Mouse (Mus musculus): ENCODE results near the gene Tbl3. TPM values are rescaled to one million over a fixed set of nuclear protein-coding genes. Genes with fewer than 3 reads are reported as not detected.
"Not testable (repeated sequence)": the region's sequence is repeated elsewhere in the genome, so short reads cannot be mapped to it uniquely, and the experiment has no call there.

Gene Tbl3
- polyA plus RNA-seq, 1 experiment: 53.0 TPM

DNA sequence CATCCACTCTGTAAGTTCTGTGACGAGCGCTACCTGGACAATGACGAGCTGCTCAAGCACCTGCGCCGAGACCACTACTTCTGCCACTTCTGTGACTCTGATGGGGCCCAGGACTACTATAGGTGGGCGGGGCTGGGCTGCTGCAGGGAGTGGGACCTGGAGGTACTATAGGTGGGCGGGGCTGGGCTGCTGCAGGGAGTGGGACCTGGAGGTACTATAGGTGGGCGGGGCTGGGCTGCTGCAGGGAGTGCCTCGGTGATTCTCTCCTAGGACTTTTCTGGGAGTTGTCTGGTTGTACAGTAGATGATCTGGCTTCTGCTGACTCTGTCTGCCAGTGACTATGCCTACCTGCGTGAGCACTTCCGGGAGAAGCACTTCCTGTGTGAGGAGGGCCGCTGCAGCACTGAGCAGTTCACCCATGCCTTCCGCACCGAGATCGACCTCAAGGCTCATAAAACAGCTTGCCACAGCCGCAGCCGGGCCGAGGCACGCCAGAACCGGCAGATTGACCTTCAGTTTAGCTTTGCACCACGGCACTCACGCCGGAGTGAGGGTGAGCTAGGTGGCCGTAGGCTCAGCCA is 29.9 kb downstream of the Tbl3 start:
- Histone ChIP-seq H3K4me3 (ENCODE audit: insufficient read depth, low read length) (no peak overlapping the region), H3K27ac (ENCODE audit: insufficient read depth, low read length) (no peak overlapping the region), H3K4me1 (ENCODE audit: control insufficient read depth, insufficient read depth, low read length) (peaks cover 3% of the 10 kb centered on the region; the same call in 1 of the 2 replicates)
- TF ChIP-seq CTCF (IDR thresholded peaks at IDR 0.05; ENCODE audit: extremely low read depth, insufficient read depth, low read length) (no peak), POLR2A (IDR thresholded peaks at IDR 0.05; ENCODE audit: extremely low read depth, insufficient read depth, low read length) (no peak)

DNA sequence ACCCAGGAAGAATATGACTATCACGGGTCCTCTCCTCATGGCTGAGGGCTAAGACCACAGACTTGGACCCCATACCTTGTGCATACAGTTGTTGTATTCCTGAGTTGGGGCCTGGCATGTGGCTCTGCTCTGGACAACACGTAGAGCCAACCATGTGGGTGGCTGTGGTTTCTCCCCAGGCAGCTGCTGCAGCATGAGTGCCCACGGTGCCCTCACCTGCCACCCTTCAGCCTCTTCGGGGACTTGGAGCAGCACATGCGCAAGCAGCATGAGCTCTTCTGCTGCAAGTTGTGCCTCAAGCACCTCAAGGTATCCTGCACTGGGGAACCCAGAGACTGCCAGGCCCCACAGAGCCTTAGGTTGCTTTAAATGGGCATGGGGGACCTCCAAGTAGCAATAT is 30.6 kb downstream of the Tbl3 start:
- no peak overlapping the region for H3K4me3 ChIP-seq (ENCODE audit: insufficient read depth, low read length)
- no peak for TF ChIP-seq CTCF (IDR thresholded peaks at IDR 0.05; ENCODE audit: extremely low read depth, insufficient read depth, low read length)
- no peak for TF ChIP-seq POLR2A (IDR thresholded peaks at IDR 0.05; ENCODE audit: extremely low read depth, insufficient read depth, low read length)
- H3K27ac ChIP-seq (ENCODE audit: insufficient read depth, low read length): no peak overlapping the region
- peaks cover 7% of the 10 kb centered on the region for H3K4me1 ChIP-seq (ENCODE audit: control insufficient read depth, insufficient read depth, low read length)

DNA sequence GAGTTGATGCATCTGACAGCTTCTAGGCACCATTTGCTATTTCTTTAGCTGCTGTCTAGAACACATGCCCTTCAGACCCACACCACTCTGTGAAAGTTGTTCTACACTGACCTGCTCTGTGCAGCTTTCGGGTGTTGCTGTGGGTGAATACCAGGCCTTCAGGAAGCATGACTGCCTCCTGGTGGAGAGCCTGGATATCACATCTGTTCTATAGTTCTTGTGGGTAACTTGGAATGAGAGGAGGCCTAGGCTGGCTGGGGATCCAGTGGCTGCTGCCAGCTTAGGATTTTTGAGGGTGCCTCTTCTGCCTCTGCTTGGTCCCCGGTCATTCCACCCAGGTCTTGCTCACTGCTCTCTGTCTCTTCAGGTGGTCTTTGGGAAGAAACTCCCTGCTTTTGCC is 31.3 kb downstream of the Tbl3 start:
- TF ChIP-seq CTCF (IDR thresholded peaks at IDR 0.05; ENCODE audit: extremely low read depth, insufficient read depth, low read length) (peak; percentile 54), POLR2A (IDR thresholded peaks at IDR 0.05; ENCODE audit: extremely low read depth, insufficient read depth, low read length) (no peak)
- H3K4me1 ChIP-seq (ENCODE audit: control insufficient read depth, insufficient read depth, low read length): peaks cover 9% of the 10 kb centered on the region
- H3K27ac ChIP-seq (ENCODE audit: insufficient read depth, low read length): no peak overlapping the region
- no peak overlapping the region for H3K4me3 ChIP-seq (ENCODE audit: insufficient read depth, low read length)

DNA sequence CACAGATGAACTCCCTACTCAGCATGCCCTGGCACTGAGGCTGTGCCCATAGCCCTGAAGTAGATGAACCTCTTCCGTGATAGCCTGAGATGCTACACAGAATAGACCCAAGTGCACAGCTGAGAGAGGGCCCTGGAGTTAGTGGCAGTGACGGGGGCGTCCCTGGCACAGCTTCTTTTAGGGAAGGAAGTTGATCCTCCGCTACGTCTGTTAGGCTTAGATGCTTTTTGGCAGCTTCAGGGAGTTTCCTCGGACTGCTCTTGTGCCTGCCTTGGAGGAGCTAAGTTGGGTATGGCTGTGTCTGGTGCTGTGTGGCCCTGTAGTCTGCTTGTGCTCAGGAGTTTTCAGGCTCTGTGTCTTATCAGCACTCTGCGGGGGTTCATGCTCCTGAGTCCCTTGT is 33.2 kb downstream of the Tbl3 start:
- Histone ChIP-seq H3K4me1 (ENCODE audit: control insufficient read depth, insufficient read depth, low read length) (peaks cover 9% of the 10 kb centered on the region), H3K4me3 (ENCODE audit: insufficient read depth, low read length) (no peak overlapping the region), H3K27ac (ENCODE audit: insufficient read depth, low read length) (no peak overlapping the region)
- no peak for TF ChIP-seq CTCF (IDR thresholded peaks at IDR 0.05; ENCODE audit: extremely low read depth, insufficient read depth, low read length)
- TF ChIP-seq POLR2A (IDR thresholded peaks at IDR 0.05; ENCODE audit: extremely low read depth, insufficient read depth, low read length): no peak

DNA sequence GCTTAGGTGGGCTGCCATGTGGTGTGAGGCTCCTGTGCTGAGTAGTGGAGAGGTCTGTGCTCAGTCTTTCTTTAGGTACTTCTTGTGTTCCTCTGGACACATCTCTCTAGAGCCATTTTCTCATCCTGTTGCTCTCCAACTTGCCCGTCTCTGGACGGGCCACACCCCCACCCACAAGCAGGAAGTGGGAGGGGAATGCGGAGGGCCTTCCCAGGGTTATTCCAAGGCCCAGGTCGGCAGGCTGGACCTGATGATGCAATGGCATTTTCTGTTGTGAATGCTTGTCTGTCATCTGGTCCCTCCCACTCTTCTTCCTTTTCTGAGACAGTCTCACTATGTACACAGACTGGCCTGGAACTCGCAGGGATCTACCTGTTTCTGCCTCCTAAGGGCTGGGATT is 35.3 kb downstream of the Tbl3 start:
- H3K4me3 ChIP-seq (ENCODE audit: insufficient read depth, low read length): no peak overlapping the region
- no peak for TF ChIP-seq CTCF (IDR thresholded peaks at IDR 0.05; ENCODE audit: extremely low read depth, insufficient read depth, low read length)
- no peak for TF ChIP-seq POLR2A (IDR thresholded peaks at IDR 0.05; ENCODE audit: extremely low read depth, insufficient read depth, low read length)
- H3K4me1 ChIP-seq (ENCODE audit: control insufficient read depth, insufficient read depth, low read length): peaks cover 9% of the 10 kb centered on the region
- H3K27ac ChIP-seq (ENCODE audit: insufficient read depth, low read length): no peak overlapping the region

DNA sequence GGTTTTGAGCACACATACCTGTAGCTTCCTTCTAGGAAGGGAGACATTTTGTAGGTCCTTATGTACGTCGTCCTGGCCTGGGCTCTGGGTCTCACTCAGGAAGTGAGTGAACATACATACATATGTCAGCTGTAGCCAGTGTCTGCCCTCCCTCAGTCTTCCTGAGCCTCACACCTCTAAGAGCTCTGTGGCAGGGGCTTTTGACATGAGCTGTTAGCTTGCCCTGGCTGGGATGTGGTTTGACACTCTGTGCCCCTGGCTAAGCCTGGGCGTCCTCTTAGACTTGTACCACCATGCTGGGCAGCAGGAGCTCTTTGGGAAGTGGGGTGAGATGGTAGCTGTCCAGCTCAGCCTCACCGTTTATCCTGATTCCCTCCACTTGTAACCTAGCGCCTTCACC is 36.1 kb downstream of the Tbl3 start:
- TF ChIP-seq CTCF (IDR thresholded peaks at IDR 0.05; ENCODE audit: extremely low read depth, insufficient read depth, low read length) (no peak), POLR2A (IDR thresholded peaks at IDR 0.05; ENCODE audit: extremely low read depth, insufficient read depth, low read length) (no peak)
- no peak overlapping the region for H3K27ac ChIP-seq (ENCODE audit: insufficient read depth, low read length)
- H3K4me1 ChIP-seq (ENCODE audit: control insufficient read depth, insufficient read depth, low read length): peaks cover 9% of the 10 kb centered on the region
- no peak overlapping the region for H3K4me3 ChIP-seq (ENCODE audit: insufficient read depth, low read length)

DNA sequence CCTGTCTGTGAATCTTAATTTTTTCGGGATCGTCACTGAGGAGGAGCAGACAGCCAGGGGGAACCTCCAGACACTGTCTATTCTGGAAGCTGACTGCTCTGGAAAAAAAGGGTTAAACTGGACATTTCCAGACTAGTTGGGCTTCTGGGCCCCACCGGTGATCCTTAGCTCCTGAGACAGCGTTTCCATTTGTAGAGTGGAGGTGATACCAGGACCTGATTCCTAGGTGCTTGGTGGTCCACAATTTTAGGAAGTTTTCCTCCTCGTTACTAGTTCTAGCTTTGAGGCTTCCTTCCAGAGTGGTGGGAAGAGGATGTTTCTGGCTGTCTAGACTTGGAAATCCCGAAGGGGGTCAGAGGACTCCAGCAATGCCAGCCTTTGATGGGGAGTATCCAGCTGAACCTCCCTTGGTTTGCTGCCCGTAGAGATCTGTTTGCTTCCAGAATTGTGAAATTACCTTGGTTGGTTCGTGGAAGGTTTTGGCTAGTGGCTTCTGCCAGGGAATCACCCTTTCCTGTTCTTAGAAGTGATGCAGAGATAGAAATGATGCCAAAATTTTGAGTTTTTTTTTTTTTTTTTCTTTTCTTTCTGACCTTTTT is 37.1 kb downstream of the Tbl3 start:
- H3K4me1 ChIP-seq (ENCODE audit: control insufficient read depth, insufficient read depth, low read length): peaks cover 7% of the 10 kb centered on the region
- H3K27ac ChIP-seq (ENCODE audit: insufficient read depth, low read length): no peak overlapping the region
- H3K4me3 ChIP-seq (ENCODE audit: insufficient read depth, low read length): peak overlapping the region; percentile 50
- TF ChIP-seq CTCF (IDR thresholded peaks at IDR 0.05; ENCODE audit: extremely low read depth, insufficient read depth, low read length): no peak
- no peak for TF ChIP-seq POLR2A (IDR thresholded peaks at IDR 0.05; ENCODE audit: extremely low read depth, insufficient read depth, low read length)

DNA sequence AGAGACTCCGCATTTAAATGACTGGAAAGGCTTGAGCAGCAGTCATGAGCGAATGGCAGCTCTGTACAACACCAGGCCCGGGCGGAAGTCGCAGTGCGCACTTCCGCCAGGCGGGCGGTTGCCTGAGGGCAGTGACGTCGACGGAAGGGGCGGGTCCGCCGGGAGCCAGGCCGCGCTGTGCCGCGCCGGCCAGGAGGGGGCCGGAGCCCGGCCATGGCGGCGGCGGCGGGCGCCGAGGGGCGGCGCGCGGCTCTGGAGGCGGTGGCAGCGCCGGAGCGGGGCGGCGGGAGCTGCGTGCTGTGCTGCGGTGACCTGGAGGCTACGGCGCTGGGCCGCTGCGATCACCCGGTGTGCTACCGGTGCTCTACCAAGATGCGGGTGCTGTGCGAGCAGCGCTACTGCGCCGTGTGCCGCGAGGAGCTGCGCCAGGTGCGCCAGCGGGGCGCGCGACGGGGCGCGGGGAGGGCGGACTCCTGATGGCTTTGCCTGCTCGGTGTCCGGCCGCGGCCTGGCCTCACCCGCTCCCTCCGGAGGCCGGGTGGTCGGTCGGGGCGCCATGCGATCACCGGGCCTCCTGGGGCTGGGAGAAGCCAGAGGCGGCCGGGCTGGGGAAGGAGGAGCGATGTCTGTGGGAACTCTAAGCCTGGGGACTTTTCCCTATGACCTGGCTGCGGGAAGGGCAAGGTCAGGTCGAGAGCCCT is 37.8 kb downstream of the Tbl3 start, which contains the start of gene Zfp598:
Zfp598 (plus strand) TSS at position 143 of the 701 bp plus-strand sequence.
- TF ChIP-seq POLR2A (IDR thresholded peaks at IDR 0.05; ENCODE audit: extremely low read depth, insufficient read depth, low read length) (peak; percentile 96), CTCF (IDR thresholded peaks at IDR 0.05; ENCODE audit: extremely low read depth, insufficient read depth, low read length) (no peak)
- peaks cover 7% of the 10 kb centered on the region for H3K4me1 ChIP-seq (ENCODE audit: control insufficient read depth, insufficient read depth, low read length)
- H3K27ac ChIP-seq (ENCODE audit: insufficient read depth, low read length): peak within 1 kb of the TSS; percentile 68; the same call in 1 of the 2 replicates
- peak within 1 kb of the TSS; percentile 50 for H3K4me3 ChIP-seq (ENCODE audit: insufficient read depth, low read length)

DNA sequence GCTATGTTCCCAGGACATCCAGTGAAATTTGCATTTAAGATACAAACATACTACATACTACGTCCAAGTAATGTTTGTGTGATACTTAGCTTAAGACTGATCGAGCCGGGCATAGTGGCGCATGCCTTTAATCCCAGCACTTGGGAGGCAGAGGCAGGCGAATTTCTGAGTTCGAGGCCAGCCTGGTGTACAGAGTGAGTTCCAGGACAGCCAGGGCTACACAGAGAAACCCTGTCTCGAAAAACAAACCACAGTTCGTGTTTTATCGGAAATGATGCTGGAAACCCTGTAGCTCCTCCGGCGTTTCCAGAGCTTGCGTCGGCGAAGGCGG is 38.3 kb downstream of the Tbl3 start:
- Histone ChIP-seq H3K27ac (ENCODE audit: insufficient read depth, low read length) (peak overlapping the region; percentile 68; the same call in 1 of the 2 replicates), H3K4me3 (ENCODE audit: insufficient read depth, low read length) (peak overlapping the region; percentile 50)
- not testable (repeated sequence) for H3K4me1 ChIP-seq (ENCODE audit: control insufficient read depth, insufficient read depth, low read length)

DNA sequence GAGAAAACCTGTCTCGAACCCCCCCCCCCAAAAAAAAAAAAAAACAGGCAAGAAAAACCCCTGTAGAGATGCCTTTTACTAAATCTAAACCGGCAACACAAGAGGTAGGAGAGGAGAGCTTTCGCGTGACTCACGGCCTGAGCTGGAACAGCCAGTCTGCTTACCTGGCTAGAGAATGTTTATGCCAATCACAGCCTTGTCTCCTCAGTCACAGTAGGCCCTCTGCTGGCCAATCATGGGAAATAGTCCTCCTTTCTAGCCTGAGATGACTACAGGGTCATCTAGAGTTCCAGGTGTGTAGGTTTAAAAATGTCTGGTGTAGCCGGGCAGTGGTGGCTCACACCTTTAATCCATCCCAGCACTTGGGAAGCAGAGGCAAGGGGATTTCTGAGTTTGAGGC is 40.0 kb downstream of the Tbl3 start:
- Histone ChIP-seq H3K4me3 (ENCODE audit: insufficient read depth, low read length) (no peak overlapping the region), H3K27ac (ENCODE audit: insufficient read depth, low read length) (no peak overlapping the region), H3K4me1 (ENCODE audit: control insufficient read depth, insufficient read depth, low read length) (peaks cover 5% of the 10 kb centered on the region; the same call in 1 of the 2 replicates)
- TF ChIP-seq POLR2A (IDR thresholded peaks at IDR 0.05; ENCODE audit: extremely low read depth, insufficient read depth, low read length) (no peak), CTCF (IDR thresholded peaks at IDR 0.05; ENCODE audit: extremely low read depth, insufficient read depth, low read length) (peak; percentile 76)

DNA sequence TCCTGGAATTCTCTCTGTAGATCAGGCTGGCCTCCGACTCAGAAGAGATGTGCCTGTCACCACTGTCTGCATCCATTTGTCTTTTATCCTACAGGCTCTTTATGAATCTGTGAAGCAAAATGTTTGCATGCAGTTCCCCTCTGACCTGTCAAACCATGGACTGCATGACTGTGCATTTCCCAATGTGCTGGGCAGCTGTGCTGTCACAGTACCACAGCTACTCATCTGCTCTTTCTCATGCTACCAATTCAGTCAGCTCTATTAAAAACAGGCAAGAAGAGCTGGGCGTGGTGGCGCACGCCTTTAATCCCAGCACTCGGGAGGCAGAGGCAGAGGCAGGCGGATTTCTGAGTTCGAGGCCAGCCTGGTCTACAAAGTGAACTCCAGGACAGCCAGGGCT is 40.4 kb downstream of the Tbl3 start:
- not testable (repeated sequence) for H3K4me3 ChIP-seq (ENCODE audit: insufficient read depth, low read length); H3K27ac ChIP-seq (ENCODE audit: insufficient read depth, low read length); H3K4me1 ChIP-seq (ENCODE audit: control insufficient read depth, insufficient read depth, low read length)
